Mouse (Mus musculus) gastrocnemius, postnatal 36 days (tissue): Measurements from ENCODE around the gene Park7. TPM values are rescaled to one million over a fixed set of nuclear protein-coding genes. Genes with fewer than 3 reads are reported as not detected.
"Not testable (repeated sequence)": the region's sequence is repeated elsewhere in the genome, so short reads cannot be mapped to it uniquely, and the experiment has no call there.

Experiments
- DNase-seq, 2 experiments: peaks; one replicate each; pipeline ENCODE4 v3.0.0; 2022
- intact Hi-C: fragments of 180-260 bp; cut with DNase I; formaldehyde crosslinking; loops from one replicate; pipeline ENCODE4 v1.15.1; 2025
- total RNA-seq, 2 experiments: library from RNA; stranded (reverse); gene quantifications; 2 replicates each; pipeline ENCODE4 v1.2.3; 2021

The Park7 gene
- total RNA-seq, 2 experiments from 2014 or later: 795 to 846 TPM

- DNase-seq: no peak
- intact Hi-C loops: no loop called here
Measured at GRCm38 (mm10) chr4:150917336-150918027, 3.2 kb upstream of the Park7 start.

DNA sequence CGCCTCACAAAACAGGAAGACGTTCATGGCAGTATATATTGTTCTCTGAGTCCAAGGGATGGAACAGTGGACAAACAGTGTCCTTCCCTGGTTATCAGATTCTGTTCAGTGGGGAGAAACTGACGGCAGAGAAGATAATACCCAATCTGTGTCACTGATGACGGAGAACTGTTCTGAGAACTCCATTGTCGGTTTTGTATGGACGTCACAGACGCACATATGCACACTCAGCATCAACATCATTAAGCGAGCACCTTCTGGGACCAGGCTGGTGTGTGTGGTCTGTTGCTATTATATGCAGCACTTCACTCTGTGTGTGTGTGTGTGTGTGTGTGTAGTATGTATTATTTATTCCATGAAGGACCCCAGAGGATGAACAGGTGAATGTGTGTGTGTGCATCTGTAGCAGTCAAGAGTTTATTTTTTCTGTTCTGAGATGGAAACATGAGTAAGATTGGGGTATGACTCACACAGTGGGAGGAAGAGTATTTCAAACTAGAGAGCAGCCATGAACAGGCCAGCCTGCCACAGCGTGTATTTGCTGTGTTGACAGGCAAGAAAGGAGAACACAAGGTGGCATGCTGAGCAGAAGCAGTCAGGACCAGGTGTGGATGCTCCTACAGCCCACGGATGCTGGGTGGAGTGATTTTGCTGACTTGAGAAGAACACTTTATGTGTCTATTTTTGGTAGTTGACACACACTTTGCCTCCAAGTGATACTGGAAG lies 1.1 kb upstream of the Park7 start:
- intact Hi-C loops: no loop called here
- no peak for DNase-seq

GRCm38 (mm10) chr4:150913743-150914142 lies 494 bp downstream of the Park7 start:
- DNase-seq: no peak
- intact Hi-C loops: no loop called here

DNA sequence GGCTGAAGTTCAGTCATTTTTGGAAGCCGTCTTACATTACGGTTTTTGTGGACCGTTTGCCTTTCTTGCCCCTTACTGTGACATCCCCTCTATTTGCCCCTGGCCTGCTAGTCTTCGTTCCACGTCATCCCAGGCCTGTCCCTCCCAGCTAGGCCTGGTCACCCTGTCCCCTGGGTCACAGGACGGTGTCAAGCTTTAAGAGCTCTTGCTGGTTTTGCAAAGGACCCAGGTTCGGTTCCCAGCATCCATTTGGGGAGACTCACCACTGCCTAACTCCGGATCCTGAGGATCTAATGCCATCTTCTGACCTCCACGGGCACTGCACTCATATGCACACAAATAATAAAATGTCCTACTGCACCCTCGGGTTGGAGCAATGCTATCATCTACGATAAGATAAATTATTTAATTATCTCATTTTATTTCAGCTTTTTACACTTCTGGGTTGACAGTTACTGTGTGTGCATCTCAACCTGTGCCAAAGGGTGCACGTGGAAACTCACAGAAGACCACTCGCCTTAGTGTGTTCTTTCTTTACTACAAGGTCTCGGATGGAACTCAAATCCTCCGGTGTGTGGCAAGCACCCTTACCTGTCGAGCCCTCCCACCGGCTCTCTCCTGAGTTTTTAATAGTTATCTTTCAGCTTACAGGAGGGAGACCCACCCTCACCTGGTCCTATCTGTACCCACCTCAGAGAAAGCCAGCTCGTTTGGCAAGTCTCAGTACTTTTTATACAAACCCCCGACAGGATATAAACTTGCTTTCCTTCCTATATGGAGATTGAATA lies 3.9 kb downstream of the Park7 start:
- DNase-seq: no peak
- intact Hi-C loops: no loop called here

- DNase-seq: peak; percentile 98 to 99
- intact Hi-C loops: no loop called here
Measured at GRCm38 (mm10) chr4:150909451-150910156, 4.6 kb downstream of the Park7 start.

- intact Hi-C loops, DNase-seq: not testable (repeated sequence)
Measured at GRCm38 (mm10) chr4:150908512-150908911, 5.7 kb downstream of the Park7 start.

DNA sequence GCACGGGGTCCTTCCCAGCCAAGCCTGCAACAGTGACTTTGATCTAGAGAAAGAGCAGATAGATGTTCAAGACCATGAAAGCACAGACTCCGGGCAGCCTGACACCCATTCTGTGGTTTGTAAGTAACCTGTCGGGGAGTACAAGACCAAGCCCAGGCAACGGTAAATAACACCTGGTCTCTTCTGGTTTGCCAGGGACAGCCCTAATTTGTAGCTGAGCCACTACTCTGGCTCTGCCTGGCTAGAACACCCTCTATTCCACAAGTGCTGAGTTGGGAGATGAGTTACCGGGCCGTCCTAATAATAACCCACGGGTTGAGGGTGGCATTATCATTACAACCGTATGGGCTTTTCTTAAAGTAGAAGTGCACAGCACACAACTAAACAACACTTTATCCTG lies 7.1 kb downstream of the Park7 start:
- DNase-seq: no peak
- intact Hi-C loops: no loop called here

- intact Hi-C loops: no loop called here
- DNase-seq: peak in 1 of 2 experiments; percentile 54
Measured at GRCm38 (mm10) chr4:150903091-150903742, 11.0 kb downstream of the Park7 start.

GRCm38 (mm10) chr4:150902062-150902461 lies 12.2 kb downstream of the Park7 start:
- intact Hi-C loops: no loop called here
- peak in 1 of 2 experiments; percentile 49 for DNase-seq

- intact Hi-C loops: no loop called here
- peak; percentile 77 to 82 for DNase-seq
Measured at GRCm38 (mm10) chr4:150901651-150902050, 12.6 kb downstream of the Park7 start.

GRCm38 (mm10) chr4:150900486-150900885 lies 13.8 kb downstream of the Park7 start:
- intact Hi-C loops: no loop called here
- no peak for DNase-seq

DNA sequence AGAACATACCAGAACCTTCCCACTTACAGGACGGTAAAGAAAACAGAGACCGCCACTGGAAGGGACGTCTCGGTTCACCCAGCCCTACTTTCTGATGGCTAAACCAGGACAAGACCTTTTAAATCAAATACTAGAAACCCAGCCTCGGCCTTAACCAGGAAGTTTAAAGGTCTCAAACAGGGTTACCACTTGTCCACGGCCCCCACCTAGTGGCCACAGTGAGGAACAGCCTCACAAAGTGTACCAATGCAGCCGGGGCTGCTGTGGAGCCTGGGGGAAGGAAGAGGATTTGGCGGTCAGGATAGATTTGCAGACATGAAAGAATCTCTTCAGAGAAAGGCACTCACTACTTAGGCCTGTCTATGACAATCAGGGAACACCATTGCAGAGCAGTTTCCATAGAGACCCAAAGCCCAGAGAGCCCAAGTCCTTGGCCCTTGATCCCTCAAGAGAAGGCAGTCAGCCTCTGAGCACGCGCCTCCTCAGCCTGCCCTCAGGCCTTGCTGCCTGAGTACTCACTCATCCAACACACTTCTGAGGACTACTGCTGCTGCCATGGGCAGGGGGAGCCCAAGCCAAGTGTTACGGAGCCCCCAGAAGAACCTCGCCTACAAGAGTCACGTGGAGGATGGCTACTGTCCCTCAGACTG lies 15.4 kb downstream of the Park7 start:
- intact Hi-C loops: loop anchor here (1.0 to 5.0 kb wide), 2 partner anchors 42 to 243 kb away; no protein-coding TSS in a partner anchor
- DNase-seq: peak; percentile 46 to 77

DNA sequence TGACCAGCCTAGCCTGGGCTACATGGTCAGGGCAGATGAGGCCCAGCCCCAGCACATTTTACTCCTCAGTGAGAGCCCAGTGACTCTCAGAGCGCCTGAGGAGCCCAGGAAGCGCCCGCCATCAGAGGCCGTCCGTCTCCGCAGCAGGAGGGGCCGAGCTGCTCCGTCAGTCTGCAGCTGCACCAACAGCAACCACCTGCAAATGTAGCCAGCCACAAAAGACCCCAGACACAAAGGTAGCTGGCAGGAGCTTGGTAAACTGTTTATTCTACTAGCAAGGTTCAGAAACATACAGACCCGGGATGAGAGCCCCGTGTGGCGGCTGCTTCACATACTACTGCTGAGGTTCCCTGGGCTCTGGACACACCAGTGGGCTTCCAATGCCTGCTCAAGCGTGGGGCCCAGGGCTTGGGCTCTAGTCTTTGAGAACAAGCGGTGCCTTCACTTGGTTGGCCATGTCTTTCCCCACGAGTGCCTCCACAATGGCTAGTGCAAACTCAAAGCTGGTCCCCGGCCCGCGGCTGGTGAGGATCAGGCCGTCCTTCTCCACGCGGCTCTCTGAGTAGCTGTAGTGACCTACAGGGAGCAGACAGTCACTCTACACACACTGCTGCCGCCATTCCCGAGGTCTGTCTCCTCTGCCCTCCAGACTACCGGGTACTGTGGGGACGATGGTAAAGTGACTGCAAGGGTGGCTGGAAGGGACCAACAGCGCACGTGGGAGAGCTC lies 17.2 kb downstream of the Park7 start:
- DNase-seq: no peak
- intact Hi-C loops: loop anchor here (5.0 kb wide), 1 partner anchor 40 kb away; no protein-coding TSS in a partner anchor

GRCm38 (mm10) chr4:150894718-150895501 lies 19.3 kb downstream of the Park7 start:
- DNase-seq: no peak
- intact Hi-C loops: loop anchor here (5.0 kb wide), 1 partner anchor 38 kb away; no protein-coding TSS in a partner anchor

DNA sequence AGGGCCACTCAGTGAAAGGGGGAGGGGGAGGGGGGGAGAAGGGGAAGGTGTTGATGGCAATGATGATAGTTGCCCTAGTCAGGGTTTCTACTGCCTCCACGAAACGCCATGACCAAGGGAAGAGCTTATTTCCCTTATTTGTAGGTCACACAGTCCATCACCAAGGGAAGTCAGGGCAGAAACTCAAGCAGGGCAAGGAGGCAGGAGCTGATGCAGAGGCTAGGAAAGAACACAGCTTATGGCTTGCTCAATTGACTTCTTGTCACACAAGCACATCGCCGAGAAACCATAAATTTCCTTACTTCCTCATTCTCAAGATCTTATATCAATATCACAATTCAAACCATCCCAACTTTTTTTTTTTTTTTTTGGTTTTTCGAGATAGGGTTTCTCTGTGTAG lies 22.9 kb downstream of the Park7 start:
- intact Hi-C loops: no loop called here
- no peak for DNase-seq

DNA sequence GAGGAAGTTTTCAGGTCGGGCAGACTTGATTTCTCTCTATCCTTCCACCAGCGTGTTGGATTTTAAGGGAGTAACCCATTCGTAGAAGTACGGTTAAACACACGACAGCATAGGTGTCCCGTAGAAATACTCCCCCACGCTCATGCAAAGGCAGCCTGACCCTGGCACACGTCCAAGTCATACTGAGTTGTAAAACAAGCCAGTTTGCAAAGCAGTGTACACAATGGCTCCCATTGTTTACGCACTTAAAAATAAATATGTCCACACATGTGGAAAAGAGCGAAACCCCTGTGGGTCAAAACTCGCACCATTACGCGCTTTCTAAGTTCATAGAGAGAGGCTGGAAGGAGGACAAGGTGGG lies 24.3 kb downstream of the Park7 start:
- intact Hi-C loops: no loop called here
- DNase-seq: no peak

DNA sequence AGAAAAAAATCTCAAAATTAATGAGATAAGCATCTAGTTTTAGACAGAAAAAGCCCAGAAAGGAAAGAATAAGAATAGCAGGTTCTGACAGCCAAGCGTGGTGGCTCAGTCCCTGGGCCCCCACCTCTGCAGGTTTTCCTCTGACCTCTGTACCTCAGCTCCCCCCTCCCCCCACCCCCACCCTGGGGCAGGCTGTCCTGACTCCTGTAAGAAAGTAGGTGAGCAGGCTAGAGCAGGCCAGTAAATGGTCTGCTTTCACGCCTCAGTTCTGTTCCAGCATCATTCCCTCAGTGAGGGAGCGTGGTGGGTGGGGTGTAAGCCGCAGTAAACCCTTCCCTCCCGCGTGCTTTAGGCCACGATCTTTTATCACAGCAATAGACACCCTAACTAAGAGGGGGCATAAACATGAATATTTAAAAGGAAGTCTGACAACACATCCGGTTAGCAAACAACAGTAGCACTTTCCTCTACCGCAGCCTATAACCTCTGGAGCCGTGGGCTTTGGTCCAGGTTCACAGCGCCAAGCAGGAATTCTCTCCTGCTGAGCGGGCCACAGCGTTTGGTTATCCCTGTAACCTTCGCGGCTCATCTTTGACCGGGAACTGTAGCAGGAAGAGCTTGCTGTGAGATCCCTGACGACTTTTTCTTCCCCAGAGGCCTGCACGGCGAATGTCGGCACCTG lies 24.8 kb downstream of the Park7 start:
- no peak for DNase-seq
- intact Hi-C loops: no loop called here
